Mouse (Mus musculus) cortical plate, adult 2 months (tissue): Measurements from ENCODE around the gene Khdc4.

ENCODE experiments used
- CTCF ChIP-seq: fragments of 200-500 bp; IDR thresholded peaks from 2 replicates; pipeline ENCODE4 v1.5.1; 2011; ENCODE audit warnings: mild to moderate bottlenecking, control low read depth, low read length; ENCODE audit not compliant: insufficient read depth; ENCODE audit errors: extremely low read depth
- POLR2A ChIP-seq: fragments of 200-500 bp; IDR thresholded peaks from 2 replicates; pipeline ENCODE4 v1.6.1; 2011; ENCODE audit warnings: mild to moderate bottlenecking, low read length, control low read depth; ENCODE audit not compliant: insufficient read depth; ENCODE audit errors: extremely low read depth

GRCm38 (mm10) chr3:88655619-88656018 lies 30.0 kb upstream of the Khdc4 start:
- TF ChIP-seq CTCF (no peak), POLR2A (no peak)
